Mouse (Mus musculus) cerebellum, adult (tissue): ENCODE measurements at regions not wholly inside any gene's neighbourhood (a gene's known extent, or its start where the extent isn't known, plus 50 kb on each side); places are given as distances from the start of the nearest gene placed in this dataset.

ENCODE experiments used
- ATAC-seq: cut with Nextera tagmentation; 2 replicates; pipeline ENCODE4 v1.9.2; 2017; ENCODE audit warnings: mild to moderate bottlenecking, moderate library complexity, mixed read lengths; ENCODE audit not compliant: insufficient number of reproducible peaks, low FRiP score, low TSS enrichment

DNA sequence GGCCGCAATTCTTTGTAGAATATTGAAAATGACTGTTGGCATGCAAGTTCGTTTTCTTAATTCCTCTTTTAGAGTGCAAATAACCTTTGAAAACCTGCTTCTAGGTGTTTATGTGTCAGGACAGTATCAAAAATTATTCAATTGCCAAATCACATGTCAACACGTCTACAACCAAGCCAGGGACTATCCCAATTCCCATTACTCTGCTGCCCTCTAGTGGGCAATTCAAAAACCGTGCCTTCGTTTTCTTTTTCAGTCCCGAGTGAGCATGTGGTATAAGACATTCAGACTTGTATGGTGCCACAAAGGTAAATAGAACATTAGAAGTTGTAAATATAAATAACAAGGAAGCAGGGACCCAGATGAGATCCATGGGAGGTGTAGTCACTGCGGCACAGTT lies 563.1 kb downstream of the Tox3 start:
- ATAC-seq = no peak

DNA sequence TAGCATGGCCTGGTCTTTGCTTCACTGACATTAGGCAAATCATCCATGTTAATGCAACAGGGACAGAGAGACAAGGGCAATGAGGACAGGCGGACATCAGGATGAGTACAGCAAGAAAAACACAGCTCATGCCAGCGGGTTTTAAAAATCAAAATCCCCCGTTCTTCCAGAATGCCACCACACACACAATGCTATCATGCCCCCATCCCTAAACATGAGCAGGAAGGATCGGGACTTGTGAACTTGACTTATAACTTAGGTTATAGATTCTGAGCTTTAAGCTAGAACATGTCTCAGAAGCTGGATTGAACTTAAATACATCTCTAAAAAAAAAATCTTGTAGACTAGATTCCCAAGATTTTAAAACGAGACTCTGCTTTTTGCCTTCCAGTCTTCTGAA lies 564.8 kb downstream of the Tox3 start:
- no peak for ATAC-seq

DNA sequence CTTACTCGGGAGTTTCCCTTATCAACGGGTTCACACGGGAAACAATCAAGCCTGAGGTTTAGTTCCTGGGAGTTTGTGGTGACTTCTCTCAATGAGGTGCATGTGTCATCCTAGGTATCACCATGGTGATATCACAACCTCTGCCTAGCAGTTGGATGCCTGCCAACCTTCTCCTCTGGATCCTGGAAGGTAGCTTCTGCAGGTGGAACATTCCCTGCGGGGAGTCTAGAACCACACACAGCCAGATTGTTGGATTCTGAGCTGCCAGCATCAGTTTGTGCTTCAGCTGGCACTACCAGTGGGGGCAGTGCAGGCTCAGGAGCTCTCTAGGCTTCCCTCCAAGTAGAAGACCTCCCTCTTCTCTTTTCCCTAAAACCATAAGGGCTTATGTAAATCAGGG lies 581.8 kb downstream of the Tox3 start:
- no peak for ATAC-seq

DNA sequence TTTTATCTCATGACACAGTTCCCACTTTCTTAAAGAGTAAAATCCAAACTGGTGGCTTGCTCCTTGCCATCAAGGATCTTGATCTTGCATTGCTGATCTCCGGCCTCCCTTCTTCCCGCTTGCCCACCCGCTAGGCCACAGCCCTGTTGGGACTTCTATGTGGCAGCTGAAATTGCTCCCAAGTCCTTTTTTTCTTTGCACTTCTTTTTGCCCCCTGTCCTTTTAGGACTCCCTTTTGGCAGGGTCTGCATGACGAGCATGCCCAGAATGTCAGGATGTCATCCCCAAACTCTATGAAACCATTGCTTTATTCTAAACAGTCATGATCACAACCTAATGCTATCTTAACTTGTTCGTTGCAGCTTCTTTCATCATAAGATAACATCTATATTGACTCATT lies 588.6 kb downstream of the Tox3 start:
- ATAC-seq = no peak

DNA sequence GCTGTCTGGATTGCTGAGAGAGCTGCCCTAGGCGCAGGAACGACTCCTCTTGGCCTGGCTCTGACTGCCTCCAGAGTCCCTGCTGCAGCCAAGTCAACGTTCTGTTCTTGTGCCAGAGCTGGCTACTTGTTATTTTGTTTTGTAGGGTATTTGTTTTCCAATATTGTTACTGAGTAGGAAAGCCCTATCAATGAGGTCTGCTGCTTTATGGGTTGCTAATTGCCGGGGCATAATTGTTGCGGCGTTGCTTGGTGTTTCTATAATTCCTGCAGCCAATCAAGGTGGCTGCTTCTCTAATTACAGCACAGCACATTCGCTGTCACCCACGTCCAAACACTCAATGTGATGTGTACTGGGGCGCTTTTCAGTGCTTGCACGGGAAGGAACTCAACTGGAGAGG lies 589.4 kb downstream of the Tox3 start:
- ATAC-seq = no peak

DNA sequence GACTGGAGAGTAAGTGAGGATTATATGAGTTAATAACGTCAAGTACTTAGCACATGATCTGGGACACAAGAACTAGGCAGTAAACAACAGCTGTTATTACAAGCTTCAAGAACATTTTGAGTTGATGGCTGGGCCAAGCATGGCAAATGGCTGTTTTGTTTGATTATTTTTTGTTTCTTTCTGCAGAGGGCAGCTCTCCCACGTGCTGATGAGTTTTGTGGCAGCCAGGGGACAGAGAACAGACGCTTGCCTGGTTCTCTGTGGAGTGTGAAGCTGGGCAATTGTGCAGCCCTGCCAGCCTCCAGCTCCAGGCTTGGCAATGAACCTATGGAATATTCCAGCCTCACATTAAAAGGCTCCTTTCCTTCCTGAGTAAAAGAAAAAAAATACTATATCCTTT lies 592.2 kb downstream of the Tox3 start:
- ATAC-seq = no peak

DNA sequence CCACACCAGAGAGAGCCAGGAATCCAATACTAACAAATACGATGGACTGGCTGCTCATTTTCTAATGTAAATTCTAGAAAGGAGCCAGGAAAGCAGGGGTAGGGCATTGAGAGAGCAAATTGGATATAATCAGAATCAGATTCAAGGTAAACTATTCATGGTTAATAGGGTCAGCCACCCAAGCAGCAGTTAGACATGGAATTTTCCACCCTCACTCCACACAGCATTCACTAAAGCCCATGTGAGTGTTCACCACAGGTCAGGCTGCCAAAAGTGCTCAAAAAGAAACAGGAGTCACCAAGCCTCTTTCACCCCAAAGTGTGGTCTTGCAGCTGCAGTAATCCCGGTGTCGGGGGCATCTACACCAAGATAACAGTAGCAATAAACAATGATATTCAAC lies 596.9 kb downstream of the Tox3 start:
- no peak for ATAC-seq

DNA sequence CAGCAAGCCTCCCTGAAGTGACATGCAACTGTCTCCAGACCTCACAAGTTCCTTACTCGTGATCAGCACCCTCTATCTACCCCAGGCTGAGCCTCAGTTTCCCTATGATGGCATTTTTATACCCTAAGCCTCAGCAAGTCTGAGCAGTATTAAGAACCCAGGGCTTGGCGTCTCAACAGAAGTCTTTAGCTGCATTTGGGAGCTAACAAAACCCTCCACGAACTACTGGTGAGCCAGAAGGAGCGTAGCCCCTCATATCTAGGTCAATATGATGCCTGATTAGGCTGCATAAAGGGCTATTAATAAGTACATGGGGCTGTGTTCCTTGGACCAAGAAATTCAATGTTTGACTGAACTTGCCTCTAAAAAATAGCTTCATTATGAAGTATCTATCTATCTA lies 600.4 kb downstream of the Tox3 start:
- no peak for ATAC-seq

DNA sequence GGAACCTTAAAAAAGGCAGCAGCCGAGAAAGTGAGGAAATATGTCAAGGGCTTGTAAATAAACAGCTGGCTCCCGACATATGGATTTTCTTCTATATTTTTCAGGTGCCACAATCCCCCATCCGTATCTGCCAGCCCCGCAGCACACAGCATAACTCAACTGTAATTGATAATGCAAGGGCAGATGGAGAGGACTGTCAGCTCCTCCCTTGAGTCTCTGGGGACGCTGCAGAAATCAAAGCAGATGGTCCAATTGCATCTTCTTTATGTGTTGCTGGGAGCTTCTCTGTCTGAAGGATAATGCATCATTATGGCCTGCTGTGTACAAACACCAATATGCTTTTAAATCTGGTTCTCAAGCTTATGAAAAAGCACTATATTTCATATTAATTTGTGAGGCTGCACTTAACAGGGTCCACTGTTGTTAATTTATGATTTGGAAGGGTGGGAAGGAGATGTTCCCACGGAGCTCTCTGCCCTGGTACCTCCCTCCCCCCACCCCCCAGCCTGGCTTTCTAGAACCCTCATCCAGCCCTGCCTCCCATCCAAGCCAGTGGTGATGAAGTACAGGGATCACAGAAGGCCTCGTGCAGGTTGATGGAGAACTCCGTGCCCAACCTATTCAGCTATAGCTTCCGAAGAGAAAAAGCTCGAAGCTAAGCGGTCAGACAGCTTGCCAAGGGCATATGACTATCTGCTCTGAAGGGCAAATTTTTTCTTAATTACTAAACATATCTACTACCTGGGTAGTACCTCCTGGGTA lies 603.7 kb downstream of the Tox3 start:
- ATAC-seq = no peak

DNA sequence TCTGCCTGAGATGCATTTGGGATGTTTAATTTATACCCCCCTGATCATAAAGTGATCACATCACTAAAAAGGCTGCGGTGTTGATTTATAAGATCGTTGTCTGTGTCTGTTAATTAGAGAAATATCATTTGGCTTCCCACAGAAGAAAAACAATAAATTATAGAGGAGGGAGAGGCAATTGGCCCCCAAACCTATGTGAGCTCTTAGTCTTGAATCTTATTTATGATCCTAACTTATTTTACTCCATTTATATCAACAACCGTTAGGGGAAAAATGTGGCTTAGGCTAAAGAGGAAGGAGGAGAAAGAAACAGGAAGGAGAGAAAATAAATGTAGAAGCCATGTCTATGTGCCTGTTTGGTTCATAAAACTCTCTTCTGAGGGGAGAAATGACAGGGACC lies 609.5 kb downstream of the Tox3 start:
- ATAC-seq = no peak

DNA sequence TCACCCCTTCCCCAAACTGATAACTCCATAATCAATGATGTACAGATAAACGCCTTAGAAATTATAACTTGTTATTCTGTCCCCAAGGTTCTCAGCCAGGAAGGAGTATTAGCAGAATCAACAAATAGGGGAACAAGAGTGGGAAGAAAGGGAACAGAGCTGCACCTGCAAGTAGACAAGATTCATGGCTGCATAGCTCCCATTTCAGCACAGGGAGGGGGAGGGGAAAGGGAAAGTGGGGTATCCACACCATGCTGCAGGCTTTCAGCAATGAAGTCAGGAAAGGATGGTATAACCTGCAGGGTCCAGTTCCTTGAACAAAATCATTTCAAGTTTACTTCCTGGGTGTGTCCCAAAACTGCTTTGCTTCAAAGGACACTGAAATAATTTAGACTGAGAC lies 610.5 kb downstream of the Tox3 start:
- ATAC-seq = no peak

DNA sequence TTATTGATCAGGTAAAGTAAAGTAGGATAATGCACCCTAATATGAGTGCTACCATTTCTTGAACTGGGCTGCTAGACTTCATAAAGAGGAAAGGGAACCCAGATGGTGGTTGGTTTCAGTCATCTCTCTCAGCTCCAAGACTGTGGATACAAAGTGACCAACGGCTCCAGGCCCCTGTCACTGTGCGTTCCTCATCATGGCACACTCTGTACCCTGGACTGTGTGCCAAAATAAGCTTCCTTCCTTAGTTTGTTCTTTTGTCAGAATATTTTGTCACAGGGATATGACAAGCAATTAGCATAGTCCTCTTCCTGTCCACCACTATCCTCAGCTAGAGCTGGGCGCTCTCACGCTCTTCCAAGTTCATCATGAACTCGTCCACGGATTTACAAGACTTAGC lies 620.9 kb downstream of the Tox3 start:
- no peak for ATAC-seq

DNA sequence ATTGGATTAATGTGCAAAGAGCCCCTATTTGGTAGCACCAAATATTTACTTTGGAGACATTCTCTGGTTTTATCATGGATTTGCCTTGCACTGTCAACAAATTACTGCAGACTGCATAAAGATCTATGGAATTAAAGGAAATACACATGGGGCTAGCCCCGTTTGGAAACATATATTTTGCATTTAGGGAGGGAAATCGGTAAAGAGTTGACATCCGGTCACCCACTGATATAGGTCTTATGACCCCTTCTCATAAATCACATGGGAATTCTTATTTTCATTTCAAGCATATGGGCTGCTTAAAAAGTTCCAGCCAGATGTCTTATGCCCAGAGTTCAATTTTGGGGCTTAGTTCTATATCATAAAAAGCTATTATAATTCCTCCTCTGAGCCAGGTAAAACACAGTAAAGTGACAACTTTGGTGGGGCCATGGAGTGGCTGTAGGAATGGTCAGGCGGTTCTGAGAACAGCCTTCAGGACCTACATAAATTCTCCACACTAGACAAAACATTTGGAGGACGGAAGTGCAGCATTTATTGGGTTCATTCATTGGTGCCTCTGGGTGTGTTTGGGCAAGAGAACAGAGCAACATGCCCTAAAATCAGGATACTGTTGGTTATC lies 626.3 kb downstream of the Tox3 start:
- ATAC-seq = no peak

DNA sequence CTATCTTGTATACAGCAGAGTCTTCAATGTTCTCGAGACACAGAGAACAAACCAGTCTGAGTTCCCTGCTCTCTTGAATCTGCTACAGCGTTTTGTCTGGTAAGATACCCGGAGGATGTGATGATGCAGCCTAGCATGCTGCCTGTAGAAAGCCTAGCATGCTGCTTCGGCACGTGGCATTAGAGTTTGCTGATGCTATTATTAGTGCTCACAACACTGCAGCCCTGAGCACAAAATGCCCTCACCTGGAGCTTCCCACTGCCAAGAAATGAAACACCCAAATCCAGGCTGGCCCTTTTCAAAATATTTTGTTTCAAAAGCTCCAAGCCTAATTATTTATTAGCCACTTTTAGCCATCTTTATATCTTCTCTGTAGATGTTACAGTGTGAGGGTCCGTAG lies 634.3 kb downstream of the Tox3 start:
- ATAC-seq = no peak

DNA sequence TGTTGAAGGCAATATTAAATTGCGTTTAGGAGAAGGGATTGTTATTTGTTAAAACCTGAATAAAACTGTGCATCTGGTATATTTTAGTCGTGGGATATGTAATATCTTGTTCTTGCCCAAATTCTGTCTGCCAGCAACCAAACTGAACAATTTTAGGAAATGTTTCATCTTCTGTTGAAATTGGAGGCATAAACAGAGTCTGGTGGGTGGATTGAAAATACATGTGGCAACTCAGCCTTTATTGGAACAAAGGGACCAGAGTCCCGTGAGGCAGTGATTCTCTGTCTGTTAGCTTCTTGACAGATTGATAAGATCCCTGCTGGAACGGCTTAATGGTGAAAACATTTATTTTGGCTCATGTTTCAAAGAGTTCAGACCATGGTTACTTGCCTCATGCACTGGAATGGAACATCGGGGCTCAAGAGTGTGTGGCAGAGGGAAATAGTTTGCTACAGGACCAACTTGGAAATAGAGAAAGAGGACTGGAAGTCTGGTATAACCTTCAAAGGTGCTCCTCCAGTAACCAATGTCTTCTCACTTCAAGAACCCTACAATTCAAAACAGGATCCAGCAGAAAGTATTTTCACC lies 640.7 kb downstream of the Tox3 start:
- no peak for ATAC-seq

DNA sequence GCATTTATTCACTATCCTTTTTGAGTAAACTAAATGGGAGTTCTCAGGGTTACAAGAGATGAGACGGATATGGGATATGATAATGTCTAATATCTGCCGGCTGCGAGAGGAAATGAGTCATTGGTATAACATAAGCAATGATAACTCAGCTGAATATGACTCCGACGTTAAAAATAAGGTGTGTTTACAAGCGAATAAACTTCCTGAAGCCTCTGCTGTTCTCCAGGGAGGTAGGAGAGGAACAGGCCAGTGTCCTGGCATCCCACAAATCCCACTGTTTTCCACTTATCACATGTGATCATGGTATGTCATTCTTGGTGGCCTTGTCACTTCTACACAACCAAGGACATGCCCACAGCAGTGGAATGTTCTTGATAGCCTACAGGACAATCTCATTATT lies 641.7 kb upstream of the Sall1 start:
- no peak for ATAC-seq

DNA sequence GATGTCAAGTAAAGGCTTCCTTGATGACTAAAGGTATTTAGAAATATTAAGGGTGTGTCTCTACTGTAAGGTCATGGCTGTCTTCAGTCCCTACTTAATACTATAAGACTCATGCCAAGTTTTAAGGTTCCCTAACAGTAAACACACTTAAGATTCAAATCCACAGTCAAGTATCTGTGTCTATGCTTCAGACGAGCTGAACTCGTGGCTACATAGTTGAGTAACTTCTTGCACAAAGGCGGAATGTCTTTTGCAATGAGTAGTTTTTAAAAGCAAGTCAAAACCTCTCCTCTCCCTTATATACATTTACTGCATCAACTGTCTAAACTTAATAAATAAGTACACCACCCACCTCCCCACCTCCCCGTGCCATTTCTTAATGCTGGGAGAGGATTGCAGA lies 637.0 kb upstream of the Sall1 start:
- no peak for ATAC-seq

DNA sequence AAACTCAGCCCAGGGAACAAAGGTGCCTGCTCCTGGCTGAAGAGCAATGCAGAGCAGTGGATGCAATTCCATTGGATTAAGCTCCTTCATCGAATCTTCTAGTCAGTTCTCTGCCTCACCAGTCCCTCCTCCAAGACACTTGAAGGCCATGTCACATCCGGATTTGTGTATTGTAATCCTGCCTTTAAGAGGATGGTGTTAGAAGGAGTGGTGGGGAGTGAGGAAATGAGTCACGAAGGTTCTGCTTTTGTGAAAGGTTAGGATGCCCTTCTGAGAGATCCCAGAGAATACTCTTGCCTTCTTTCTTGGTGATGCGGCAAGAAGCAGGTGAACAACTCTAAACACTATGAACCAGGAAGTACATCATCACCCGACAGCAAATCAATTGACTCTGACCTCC lies 636.4 kb upstream of the Sall1 start:
- no peak for ATAC-seq

DNA sequence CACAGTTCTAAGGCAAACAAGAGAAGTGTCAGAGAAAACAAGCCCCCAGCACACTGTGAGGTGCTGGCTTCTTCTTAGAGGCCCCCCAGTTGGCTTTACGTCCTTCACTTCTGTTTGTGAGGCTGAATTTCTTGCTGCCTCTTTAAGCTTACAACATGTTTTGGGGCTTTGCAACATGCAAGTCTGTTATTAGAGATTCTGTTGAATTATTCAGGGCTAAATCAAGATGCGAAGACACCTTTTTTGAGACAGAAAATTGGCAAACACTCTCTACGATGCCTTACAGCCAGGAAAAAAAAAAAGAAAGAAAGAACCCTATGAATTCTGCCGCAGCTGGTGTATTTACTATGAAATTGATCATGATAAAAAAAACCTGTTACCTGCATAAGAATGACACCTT lies 635.6 kb upstream of the Sall1 start:
- ATAC-seq = no peak

DNA sequence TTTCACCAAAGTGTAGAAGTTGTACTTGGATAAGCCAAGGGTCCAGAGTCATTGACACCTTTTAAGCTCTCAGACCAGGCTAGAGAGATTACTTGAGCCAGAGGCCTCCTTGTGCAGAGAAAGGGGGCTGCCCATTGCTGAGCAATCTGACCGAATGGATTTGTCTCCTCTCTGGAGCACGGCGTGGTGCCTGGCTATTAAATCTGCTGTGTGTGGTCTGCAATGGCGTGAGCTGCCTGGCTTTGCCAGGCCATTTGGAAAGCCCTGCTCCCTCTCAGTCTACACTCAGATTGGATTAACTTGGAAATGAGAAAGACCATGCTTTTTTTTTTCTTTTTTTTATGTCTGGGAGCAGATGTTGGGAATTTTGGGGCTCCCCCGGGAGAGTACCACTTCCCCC lies 633.3 kb upstream of the Sall1 start:
- no peak for ATAC-seq

DNA sequence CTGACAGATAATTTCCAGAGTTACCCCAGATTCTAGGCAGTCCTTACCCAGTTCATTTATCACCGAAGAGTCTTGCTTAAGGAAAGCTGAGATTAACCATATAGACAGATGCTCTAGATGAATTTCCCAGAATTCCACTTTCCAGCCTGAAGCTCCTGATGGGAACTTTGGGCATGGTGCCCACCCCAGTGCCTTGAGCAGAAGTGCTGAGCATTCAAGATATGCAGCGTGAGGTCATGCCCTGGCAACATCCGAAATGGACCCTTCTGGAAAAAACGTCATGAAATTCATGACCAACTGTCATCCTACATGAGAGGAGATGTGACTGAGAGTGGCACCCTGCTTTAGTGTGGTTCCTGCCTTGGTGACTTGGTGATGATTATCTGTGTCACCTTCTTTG lies 629.9 kb upstream of the Sall1 start:
- ATAC-seq = no peak

DNA sequence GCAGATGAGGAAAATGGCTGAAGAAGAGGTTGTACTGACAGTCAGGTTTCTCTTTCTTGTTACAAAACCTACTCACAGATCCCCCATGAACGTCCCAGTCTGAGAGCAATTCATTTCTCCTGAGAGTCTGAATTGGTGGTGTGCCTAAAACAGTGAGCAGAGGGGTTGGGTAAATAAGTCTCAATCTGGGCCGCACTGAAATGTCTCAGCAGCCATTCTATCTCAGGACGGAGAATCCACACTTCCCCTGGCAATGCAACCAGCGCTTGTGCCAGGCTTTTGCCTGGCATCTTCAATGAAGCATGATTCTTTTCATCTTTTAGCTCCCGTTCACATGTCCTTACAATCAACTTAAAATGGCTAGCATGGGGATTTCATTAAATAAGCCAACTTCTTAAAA lies 628.7 kb upstream of the Sall1 start:
- ATAC-seq = no peak
